Mouse (Mus musculus): Measurements from ENCODE around the gene Akt3.

DNA sequence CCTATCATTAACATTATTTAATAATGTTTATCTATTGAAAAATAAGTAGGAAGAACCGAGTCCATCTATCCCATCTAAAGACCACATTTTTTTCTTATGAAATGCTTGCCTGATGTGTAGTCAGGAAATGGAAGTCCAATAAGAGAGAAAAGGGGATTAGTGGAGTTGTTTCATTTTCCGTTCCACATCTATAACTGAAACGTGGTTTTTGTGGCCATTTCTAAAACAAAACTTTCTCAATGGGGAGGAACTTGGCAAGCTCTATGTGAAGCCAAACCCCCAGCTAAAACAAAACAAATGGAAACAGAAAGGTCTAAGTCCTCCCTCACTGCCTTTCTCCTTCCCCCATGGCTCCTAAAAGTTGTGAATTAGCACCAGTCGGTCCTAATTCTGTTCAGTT lies 2.8 kb upstream of the Akt3 start:
- TF ChIP-seq CTCF (IDR thresholded peaks at IDR 0.05) = no peak
- TF ChIP-seq EP300 (IDR thresholded peaks at IDR 0.05) = no peak
